Mouse (Mus musculus) heart, adult 2 months (tissue): ENCODE data around the gene Atxn10. TPM values are rescaled to one million over a fixed set of nuclear protein-coding genes. Genes with fewer than 3 reads are reported as not detected.

Source experiments
- DNase-seq, 2 experiments: peaks; one replicate each; pipeline ENCODE4 v3.0.0; 2021
- H3K27ac ChIP-seq: fragments of 200-600 bp; 2 replicates; pipeline ENCODE4 v1.8.1; 2022
- H3K27me3 ChIP-seq: fragments of 200-500 bp; 2 replicates; pipeline ENCODE4 v1.6.1; 2012; ENCODE audit warnings: mild to moderate bottlenecking, low read length, inconsistent platforms, mixed read lengths; ENCODE audit not compliant: control insufficient read depth, insufficient read depth
- H3K36me3 ChIP-seq: fragments of 200-500 bp; 2 replicates; pipeline ENCODE4 v1.6.1; 2012; ENCODE audit warnings: low read length, inconsistent platforms; ENCODE audit not compliant: control insufficient read depth, insufficient read depth
- H3K4me1 ChIP-seq: fragments of 200-500 bp; 2 replicates; pipeline ENCODE4 v1.6.1; 2011; ENCODE audit warnings: low read length; ENCODE audit not compliant: control insufficient read depth, insufficient read depth
- H3K4me3 ChIP-seq: fragments of 200-600 bp; 2 replicates; pipeline ENCODE4 v1.8.1; 2022
- H3K79me2 ChIP-seq: fragments of 200-500 bp; replicated peaks from 2 replicates; pipeline ENCODE4 v1.6.1; 2012; ENCODE audit warnings: mild to moderate bottlenecking, inconsistent platforms, low read length, moderate library complexity, mixed read lengths; ENCODE audit not compliant: control insufficient read depth, insufficient read depth
- H3K9ac ChIP-seq: fragments of 200-500 bp; 2 replicates; pipeline ENCODE4 v1.6.1; 2012; ENCODE audit warnings: low read depth, mild to moderate bottlenecking, control low read depth, inconsistent platforms, low read length, mixed read lengths
- CTCF ChIP-seq: fragments of 200-600 bp; IDR thresholded peaks from 2 replicates; pipeline ENCODE4 v1.8.1; 2022; ENCODE audit warnings: antibody characterized with exemption, mild to moderate bottlenecking, moderate library complexity
- EP300 ChIP-seq: fragments of 200-500 bp; IDR thresholded peaks from 2 replicates; pipeline ENCODE4 v1.6.1; 2011; ENCODE audit warnings: low read depth, low read length, control low read depth; ENCODE audit not compliant: insufficient read depth
- POLR2A ChIP-seq: fragments of 200-500 bp; IDR thresholded peaks from 2 replicates; pipeline ENCODE4 v1.6.1; 2011; ENCODE audit warnings: mild to moderate bottlenecking, low read depth, low read length, control low read depth; ENCODE audit not compliant: insufficient read depth
- WGBS: fragments of 180-500 bp; shearing (Covaris S2); methylation state at CpG from one replicate; pipeline ENCODE4 v1.1.7; 2018; 5-methylcytosine and 5-hydroxymethylcytosine counted together
- intact Hi-C: fragments of 180-260 bp; cut with DNase I; formaldehyde crosslinking; loops from one replicate; pipeline ENCODE4 v1.15.1; 2025
- polyA plus RNA-seq: library from polyadenylated mRNA; depleted of rRNA; stranded (reverse); fragments of >200 nt; gene quantifications from 2 replicates; pipeline ENCODE4 v1.2.3, GENCODE M21; 2012
- total RNA-seq, 2 experiments: library from RNA; stranded (reverse); gene quantifications; 2 replicates each; pipeline ENCODE4 v1.2.3; 2021

Gene Atxn10
- total and polyA plus RNA-seq, 3 experiments: 52.9 to 82.6 (median 71.7) TPM

DNA sequence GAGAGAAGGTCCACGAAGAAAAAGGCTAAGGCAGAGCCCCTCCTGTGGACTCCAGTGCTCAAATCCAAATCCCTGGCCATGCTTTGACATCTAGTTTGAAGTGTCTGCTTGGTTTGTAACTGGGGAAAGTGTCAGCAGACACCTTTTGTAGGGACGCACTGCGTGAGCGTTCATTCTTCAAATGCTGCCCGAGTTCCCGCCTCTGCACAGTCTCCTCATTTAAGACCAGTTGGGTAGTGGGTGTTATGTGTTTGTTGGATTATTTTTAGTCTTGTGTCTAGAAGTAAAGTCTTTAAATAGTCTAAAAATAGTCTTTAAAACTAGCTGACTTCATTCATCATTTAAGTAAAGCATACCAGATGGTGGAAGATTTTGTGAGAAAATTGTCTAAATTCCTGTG, 92.1 kb downstream of the Atxn10 start:
- 84% methylated on average over 6 of the region's 6 CpGs for WGBS
- TF ChIP-seq POLR2A (no peak), CTCF (no peak), EP300 (no peak)
- DNase-seq: no peak
- H3K27me3 ChIP-seq: no peaks in the 10 kb centered on the region
- H3K9ac ChIP-seq: no peak overlapping the region
- intact Hi-C loops: no loop called here
- H3K27ac ChIP-seq: no peak overlapping the region
- no peak overlapping the region for H3K4me3 ChIP-seq
- no peaks in the 10 kb centered on the region for H3K4me1 ChIP-seq
- H3K79me2 ChIP-seq: no peaks in the 10 kb centered on the region; the same call in 1 of the 2 replicates
- H3K36me3 ChIP-seq: no peaks in the 10 kb centered on the region

DNA sequence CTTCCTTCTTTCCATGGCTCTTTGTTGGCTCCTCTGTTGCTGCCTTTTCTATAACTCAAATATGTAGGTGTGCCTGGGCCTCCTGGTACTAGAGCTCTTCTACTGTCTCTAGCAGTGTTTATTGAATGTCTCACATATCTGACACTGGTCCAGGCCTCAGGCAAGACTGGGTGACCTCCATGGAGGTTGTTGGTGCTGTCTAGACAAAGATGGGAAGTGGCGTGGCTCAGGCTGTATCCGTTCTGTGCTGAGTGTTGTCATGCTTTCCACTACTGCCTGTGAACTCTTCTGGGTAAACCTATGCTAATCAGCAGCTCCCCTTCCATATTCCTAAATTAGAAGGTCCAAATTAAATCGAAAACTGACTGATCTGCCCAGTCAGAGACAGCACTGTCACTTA, 106.5 kb downstream of the Atxn10 start:
- no peak overlapping the region for H3K9ac ChIP-seq
- TF ChIP-seq POLR2A (no peak), CTCF (no peak), EP300 (no peak)
- 56% methylated on average over 3 of the region's 3 CpGs for WGBS

DNA sequence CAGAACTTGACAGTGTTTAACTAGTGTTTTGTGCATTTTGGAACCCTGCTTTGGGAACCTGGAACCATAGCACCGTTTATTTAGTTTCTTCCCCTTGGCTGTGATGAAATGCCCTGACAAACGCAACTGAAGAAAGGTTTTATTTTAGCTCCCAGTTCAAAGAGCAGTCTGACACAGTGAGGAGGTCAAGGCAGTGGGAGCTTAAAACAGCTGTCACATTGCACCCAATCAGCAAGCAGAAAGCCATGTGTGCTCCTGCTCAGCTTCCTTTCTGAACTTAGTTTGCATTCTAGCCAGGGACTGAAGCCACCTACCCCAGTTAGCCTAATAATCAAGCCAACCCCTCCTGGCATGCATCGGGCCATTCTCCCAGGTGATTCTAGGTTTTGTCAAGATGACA, 110.6 kb downstream of the Atxn10 start:
- Histone ChIP-seq H3K4me1 (no peaks in the 10 kb centered on the region), H3K27me3 (no peaks in the 10 kb centered on the region), H3K4me3 (no peak overlapping the region), H3K27ac (no peak overlapping the region), H3K36me3 (no peaks in the 10 kb centered on the region), H3K79me2 (no peaks in the 10 kb centered on the region), H3K9ac (no peak overlapping the region)
- intact Hi-C loops: no loop called here
- 74% methylated on average over 3 of the region's 3 CpGs for WGBS
- no peak for DNase-seq
- TF ChIP-seq EP300: no peak
- TF ChIP-seq POLR2A: no peak
- no peak for TF ChIP-seq CTCF

More for the DNA sequence above, 106.5 kb downstream of the Atxn10 start:
- intact Hi-C loops: no loop called here
- Histone ChIP-seq H3K4me3 (no peak overlapping the region), H3K27me3 (no peaks in the 10 kb centered on the region), H3K79me2 (no peaks in the 10 kb centered on the region), H3K36me3 (no peaks in the 10 kb centered on the region), H3K4me1 (no peaks in the 10 kb centered on the region), H3K27ac (no peak overlapping the region)
- DNase-seq: no peak

- no peaks in the 10 kb centered on the region for H3K79me2 ChIP-seq
- H3K27me3 ChIP-seq: no peaks in the 10 kb centered on the region
- H3K4me1 ChIP-seq: peaks cover 2% of the 10 kb centered on the region; the same call in 1 of the 2 replicates
- no peak overlapping the region for H3K4me3 ChIP-seq
- DNase-seq: no peak
- WGBS: 79% methylated on average over 8 of the region's 8 CpGs
- no peak overlapping the region for H3K27ac ChIP-seq
- no peaks in the 10 kb centered on the region; the same call in 1 of the 2 replicates for H3K36me3 ChIP-seq
- TF ChIP-seq EP300 (no peak), CTCF (no peak), POLR2A (no peak)
- intact Hi-C loops: no loop called here
- H3K9ac ChIP-seq: no peak overlapping the region
These were observed 120.8 kb downstream of the Atxn10 start for GRCm38 (mm10) chr15:85456891-85457290.

DNA sequence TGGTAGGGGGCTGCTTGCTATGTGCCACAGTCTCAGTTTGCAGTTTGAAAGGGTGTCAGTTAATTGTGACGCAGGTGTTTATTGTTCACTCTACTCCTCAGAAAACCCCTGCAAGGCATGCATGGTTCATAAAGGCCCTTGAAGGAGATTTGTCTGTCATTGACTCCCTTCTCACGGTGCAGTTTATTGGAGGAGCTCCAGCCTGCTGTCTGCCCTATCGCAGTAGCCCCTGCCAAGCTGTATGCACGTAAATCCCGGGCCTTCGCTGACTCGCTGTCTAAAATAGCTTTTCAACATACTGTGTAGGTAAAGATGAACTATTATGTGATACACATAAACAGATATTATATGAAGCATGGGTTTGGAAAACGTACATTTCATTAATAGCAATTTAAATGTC, 121.8 kb downstream of the Atxn10 start:
- Histone ChIP-seq H3K9ac (no peak overlapping the region), H3K27ac (no peak overlapping the region), H3K36me3 (no peaks in the 10 kb centered on the region; the same call in 1 of the 2 replicates), H3K79me2 (no peaks in the 10 kb centered on the region), H3K4me3 (no peak overlapping the region), H3K4me1 (peaks cover 2% of the 10 kb centered on the region; the same call in 1 of the 2 replicates), H3K27me3 (no peaks in the 10 kb centered on the region)
- 60% methylated on average over 8 of the region's 8 CpGs for WGBS
- TF ChIP-seq EP300 (no peak), POLR2A (no peak)
- intact Hi-C loops: no loop called here
- DNase-seq: peak in 1 of 2 experiments; percentile 20

DNA sequence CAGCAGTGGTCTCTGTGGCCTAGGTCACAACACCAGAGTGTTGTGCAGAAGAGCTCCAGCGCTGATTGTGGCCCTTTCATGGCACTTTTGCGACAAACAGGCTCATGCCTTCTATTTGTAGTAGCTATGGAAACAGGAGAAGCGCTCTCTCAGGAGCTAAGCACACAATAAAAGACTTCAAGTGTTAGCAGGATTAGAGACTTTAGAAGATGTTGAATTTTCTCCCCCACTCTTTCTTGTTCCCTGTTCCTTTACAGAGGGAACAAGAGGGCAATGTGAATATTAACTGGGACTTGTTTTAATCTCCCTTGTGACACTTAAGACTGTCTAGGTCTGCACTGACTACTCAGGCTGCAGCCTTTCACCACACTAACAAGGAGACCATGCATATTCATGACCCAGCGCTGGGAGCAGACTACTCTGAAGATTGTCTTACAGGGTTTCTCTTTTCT, 122.6 kb downstream of the Atxn10 start:
- Histone ChIP-seq H3K4me3 (no peak overlapping the region), H3K79me2 (no peaks in the 10 kb centered on the region), H3K4me1 (peaks cover 2% of the 10 kb centered on the region; the same call in 1 of the 2 replicates), H3K9ac (no peak overlapping the region), H3K36me3 (no peaks in the 10 kb centered on the region; the same call in 1 of the 2 replicates), H3K27me3 (no peaks in the 10 kb centered on the region), H3K27ac (no peak overlapping the region)
- DNase-seq: no peak
- 84% methylated on average over 4 of the region's 4 CpGs for WGBS
- intact Hi-C loops: no loop called here
- TF ChIP-seq CTCF (no peak), EP300 (no peak), POLR2A (no peak)
